Mouse (Mus musculus): ENCODE results near the gene Lck. TPM values are rescaled to one million over a fixed set of nuclear protein-coding genes. Genes with fewer than 3 reads are reported as not detected.

Gene Lck
- total and polyA plus RNA-seq, 2 experiments = 0.92 to 1.7 TPM

GRCm38 (mm10) chr4:129500017-129500416 lies 73.4 kb downstream of the Lck start:
- no peaks in the 10 kb centered on the region for H3K79me2 ChIP-seq (ENCODE audit: control insufficient read depth, insufficient read depth, low read length)
- H3K4me3 ChIP-seq (ENCODE audit: insufficient read depth, low read depth, low read length) = no peak overlapping the region; the same call in 1 of the 2 replicates
- DNase-seq (ENCODE audit: extremely low read depth, low read depth, low spot score) = no peak
- 78% methylated on average over 8 of the region's 8 CpGs for WGBS
- no peaks in the 10 kb centered on the region for H3K36me3 ChIP-seq (ENCODE audit: control insufficient read depth, insufficient read depth, low read length)
- peak overlapping the region; percentile 79 for H3K27ac ChIP-seq (replicated peaks; ENCODE audit: insufficient read depth, low read depth, low read length)
- H3K27me3 ChIP-seq (ENCODE audit: control insufficient read depth, insufficient read depth, low read length) = no peaks in the 10 kb centered on the region
- TF ChIP-seq CTCF (IDR thresholded peaks at IDR 0.05; ENCODE audit: low read depth, low read length) = no peak
- no peak for TF ChIP-seq POLR2A (IDR thresholded peaks at IDR 0.05; ENCODE audit: extremely low read depth, insufficient read depth, low read length)
- peaks cover 2% of the 10 kb centered on the region; the same call in 1 of the 2 replicates for H3K4me1 ChIP-seq (ENCODE audit: control insufficient read depth, insufficient read depth, low read length)
- peak overlapping the region; percentile 83; the same call in 1 of the 2 replicates for H3K9ac ChIP-seq (ENCODE audit: low read depth, low read length)

- Histone ChIP-seq H3K27ac (replicated peaks; ENCODE audit: insufficient read depth, low read depth, low read length) (peak overlapping the region; percentile 79), H3K4me3 (ENCODE audit: insufficient read depth, low read depth, low read length) (no peak overlapping the region), H3K27me3 (ENCODE audit: control insufficient read depth, insufficient read depth, low read length) (no peaks in the 10 kb centered on the region), H3K36me3 (ENCODE audit: control insufficient read depth, insufficient read depth, low read length) (no peaks in the 10 kb centered on the region), H3K79me2 (ENCODE audit: control insufficient read depth, insufficient read depth, low read length) (no peaks in the 10 kb centered on the region), H3K4me1 (ENCODE audit: control insufficient read depth, insufficient read depth, low read length) (peaks cover 3% of the 10 kb centered on the region; the same call in 1 of the 2 replicates), H3K9ac (ENCODE audit: low read depth, low read length) (no peak overlapping the region)
- TF ChIP-seq POLR2A (IDR thresholded peaks at IDR 0.05; ENCODE audit: extremely low read depth, insufficient read depth, low read length) = no peak
- TF ChIP-seq CTCF (IDR thresholded peaks at IDR 0.05; ENCODE audit: low read depth, low read length) = no peak
- 68% methylated on average over 3 of the region's 3 CpGs for WGBS
- DNase-seq (ENCODE audit: extremely low read depth, low read depth, low spot score) = peak; percentile 43
Observed at GRCm38 (mm10) chr4:129498941-129499340, 74.5 kb downstream of the Lck start.

Other genes starting within 250 kb of the Lck start
- gene Rbbp4, start 238.3 kb downstream of the Lck start, total RNA-seq (2014; rRNA removed) = 40.3 and 47.2 TPM in 2 replicates
- 15.1 and 17.2 TPM in 2 replicates for gene Rbbp4, start 238.3 kb downstream of the Lck start, polyA plus RNA-seq (2012; rRNA removed)
- gene Zbtb8os, start 237.9 kb downstream of the Lck start, total RNA-seq (2014; rRNA removed) = 24.7 and 32.8 TPM in 2 replicates
- 14.7 and 16.7 TPM in 2 replicates for gene Zbtb8os, start 237.9 kb downstream of the Lck start, polyA plus RNA-seq (2012; rRNA removed)
- gene Zbtb8a, start 195.5 kb downstream of the Lck start, total RNA-seq (2014; rRNA removed) = 1.3 and 1.7 TPM in 2 replicates
- 1.6 and 1.7 TPM in 2 replicates for gene Zbtb8a, start 195.5 kb downstream of the Lck start, polyA plus RNA-seq (2012; rRNA removed)
- gene Zbtb8b, start 132.8 kb downstream of the Lck start, total RNA-seq (2014; rRNA removed) = 0.07 TPM in 1 of 2 replicates, not detected in the other
- gene Zbtb8b, start 132.8 kb downstream of the Lck start, polyA plus RNA-seq (2012; rRNA removed) = 0.04 TPM in 1 of 2 replicates, not detected in the other
- gene Bsdc1, start 112.1 kb downstream of the Lck start, total RNA-seq (2014; rRNA removed) = 22.1 and 26.6 TPM in 2 replicates
- 14.5 and 19.3 TPM in 2 replicates for gene Bsdc1, start 112.1 kb downstream of the Lck start, polyA plus RNA-seq (2012; rRNA removed)
- not detected in 2 replicates for gene Tssk3, start 82.6 kb downstream of the Lck start, total RNA-seq (2014; rRNA removed)
- not detected in 2 replicates for gene Tssk3, start 82.6 kb downstream of the Lck start, polyA plus RNA-seq (2012; rRNA removed)
- gene Fam229a, start 82.5 kb downstream of the Lck start, total RNA-seq (2014; rRNA removed) = not detected in 2 replicates
- gene Fam229a, start 82.5 kb downstream of the Lck start, polyA plus RNA-seq (2012; rRNA removed) = 0.38 TPM in 1 of 2 replicates, not detected in the other
- 5.3 and 9.9 TPM in 2 replicates for gene Marcksl1, start 60.1 kb downstream of the Lck start, total RNA-seq (2014; rRNA removed)
- gene Marcksl1, start 60.1 kb downstream of the Lck start, polyA plus RNA-seq (2012; rRNA removed) = 7.7 and 11.1 TPM in 2 replicates
- gene Hdac1, start 30.9 kb downstream of the Lck start, total RNA-seq (2014; rRNA removed) = 16.8 and 20.5 TPM in 2 replicates
- gene Hdac1, start 30.9 kb downstream of the Lck start, polyA plus RNA-seq (2012; rRNA removed) = 15.8 and 18.1 TPM in 2 replicates
- gene Fam167b, start 4.9 kb upstream of the Lck start, total RNA-seq (2014; rRNA removed) = 11.8 and 14.4 TPM in 2 replicates
- 17.5 and 20.3 TPM in 2 replicates for gene Fam167b, start 4.9 kb upstream of the Lck start, polyA plus RNA-seq (2012; rRNA removed)
- gene Eif3i, start 27.0 kb upstream of the Lck start, total RNA-seq (2014; rRNA removed) = 170 and 204 TPM in 2 replicates
- gene Eif3i, start 27.0 kb upstream of the Lck start, polyA plus RNA-seq (2012; rRNA removed) = 186 and 205 TPM in 2 replicates
- gene Tmem234, start 27.0 kb upstream of the Lck start, total RNA-seq (2014; rRNA removed) = 65.6 and 67.5 TPM in 2 replicates
- 75.8 and 93.6 TPM in 2 replicates for gene Tmem234, start 27.0 kb upstream of the Lck start, polyA plus RNA-seq (2012; rRNA removed)
- 0.54 and 1.6 TPM in 2 replicates for gene Dcdc2b, start 40.6 kb upstream of the Lck start, total RNA-seq (2014; rRNA removed)
- gene Dcdc2b, start 40.6 kb upstream of the Lck start, polyA plus RNA-seq (2012; rRNA removed) = 1.3 and 1.4 TPM in 2 replicates
- gene Iqcc, start 45.5 kb upstream of the Lck start, total RNA-seq (2014; rRNA removed) = 10.3 and 11.3 TPM in 2 replicates
- 21.0 and 23.0 TPM in 2 replicates for gene Iqcc, start 45.5 kb upstream of the Lck start, polyA plus RNA-seq (2012; rRNA removed)
- 9.3 and 9.7 TPM in 2 replicates for gene Ccdc28b, start 50.3 kb upstream of the Lck start, total RNA-seq (2014; rRNA removed)
- 7.2 and 7.6 TPM in 2 replicates for gene Ccdc28b, start 50.3 kb upstream of the Lck start, polyA plus RNA-seq (2012; rRNA removed)
- 8.2 and 10.2 TPM in 2 replicates for gene Txlna, start 67.4 kb upstream of the Lck start, total RNA-seq (2014; rRNA removed)
- gene Txlna, start 67.4 kb upstream of the Lck start, polyA plus RNA-seq (2012; rRNA removed) = 11.9 and 15.1 TPM in 2 replicates
- 15.1 and 15.6 TPM in 2 replicates for gene Kpna6, start 99.1 kb upstream of the Lck start, total RNA-seq (2014; rRNA removed)
- gene Kpna6, start 99.1 kb upstream of the Lck start, polyA plus RNA-seq (2012; rRNA removed) = 17.4 and 19.4 TPM in 2 replicates
- 1.5 and 1.8 TPM in 2 replicates for gene Tmem39b, start 123.2 kb upstream of the Lck start, total RNA-seq (2014; rRNA removed)
- 12.5 and 15.6 TPM in 2 replicates for gene Tmem39b, start 123.2 kb upstream of the Lck start, polyA plus RNA-seq (2012; rRNA removed)
- gene Khdrbs1, start 168.7 kb upstream of the Lck start, total RNA-seq (2014; rRNA removed) = 12.2 and 12.3 TPM in 2 replicates
- 6.9 and 7.9 TPM in 2 replicates for gene Khdrbs1, start 168.7 kb upstream of the Lck start, polyA plus RNA-seq (2012; rRNA removed)
- 58.4 and 63.4 TPM in 2 replicates for gene Ptp4a2, start 237.6 kb upstream of the Lck start, total RNA-seq (2014; rRNA removed)
- gene Ptp4a2, start 237.6 kb upstream of the Lck start, polyA plus RNA-seq (2012; rRNA removed) = 41.1 and 49.5 TPM in 2 replicates